Mouse (Mus musculus) layer of hippocampus, adult 18-20 months (tissue): ENCODE measurements around the gene Uba6. TPM values are rescaled to one million over a fixed set of nuclear protein-coding genes. Genes with fewer than 3 reads are reported as not detected.
A peak's percentile ranks its signal among the peaks of the same experiment; 100 is the strongest.

ENCODE experiments used
- DNase-seq, 2 experiments: peaks; one replicate each; pipeline ENCODE4 v3.0.0; 2022; ENCODE audit warnings: low spot score in 2 of 2
- long read RNA-seq: library from polyadenylated mRNA; stranded (forward); transcript quantifications from one replicate; pipeline ENCODE4 v2.0.0, GENCODE M21; 2021
- total RNA-seq, 2 experiments: library from RNA; stranded (reverse); gene quantifications; 2 replicates each; pipeline ENCODE4 v1.2.3; 2021

Gene Uba6
- total RNA-seq, result 10 to 100 TPM; 20.7 to 22.5 TPM
- long read RNA-seq, partial matches to known transcripts, result 1 of 2 reads
- long read RNA-seq, other reads (novel, unspliced or antisense), result 1 of 2 reads

DNA sequence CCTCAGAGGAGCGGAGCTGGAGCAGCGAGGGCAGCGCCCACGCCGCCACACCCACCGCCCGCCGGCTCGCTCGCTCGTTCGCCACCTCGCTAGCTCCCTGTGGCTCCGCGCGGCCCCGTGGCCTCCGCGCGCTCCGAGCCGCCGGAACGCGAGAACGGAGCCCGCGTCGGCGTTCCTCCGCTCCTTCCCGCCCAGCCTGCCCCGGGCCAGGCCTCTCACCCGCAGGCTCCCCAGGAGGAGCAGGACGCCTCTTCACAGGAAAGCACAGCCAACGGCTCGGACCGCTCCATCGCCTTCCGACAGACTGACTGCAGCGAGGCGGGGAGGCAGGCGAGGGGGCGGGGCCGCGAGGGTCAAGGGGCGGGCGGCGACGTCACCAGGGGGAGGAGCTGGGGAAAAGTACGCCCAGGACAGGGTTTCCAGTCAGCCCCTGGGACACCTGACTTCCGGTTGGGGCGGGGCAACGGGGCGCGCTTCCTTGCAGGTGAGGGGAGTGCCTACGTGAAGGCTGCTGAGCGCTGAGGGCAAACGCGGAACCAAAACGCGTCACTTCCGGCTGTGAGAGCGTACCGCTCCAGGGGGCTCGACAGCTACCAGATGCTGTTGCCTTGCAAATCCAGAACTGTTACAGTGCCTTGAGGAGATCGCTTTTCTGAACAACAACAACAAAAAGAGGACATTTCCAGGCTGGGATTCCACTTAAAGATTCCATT, at the start of gene Uba6:
Gene Uba6, minus strand, starts transcription at position 355 of the 713 bp plus-strand sequence.
- peak; percentile 98 to 99 for DNase-seq

DNA sequence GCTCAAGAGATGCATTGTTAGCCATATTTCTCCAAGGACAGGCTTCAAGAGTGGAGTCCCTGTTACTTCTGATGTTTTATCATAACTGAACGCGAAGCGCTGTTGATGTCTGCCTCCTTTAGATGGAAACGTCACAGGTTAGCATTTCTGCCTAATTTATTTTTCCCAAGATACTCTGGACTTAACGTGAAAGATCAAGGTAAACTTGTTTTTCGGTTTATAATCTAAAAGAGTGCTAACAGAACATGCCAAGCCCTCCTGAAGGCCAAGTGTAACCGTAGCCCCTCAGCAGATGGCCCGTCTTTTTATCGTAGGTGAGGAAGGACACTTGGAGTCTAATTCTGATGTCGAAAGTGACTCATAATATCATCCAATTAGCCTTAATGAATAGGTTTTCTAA, 25.2 kb upstream of the Uba6 start, which contains the start of gene Gnrhr:
Gene Gnrhr, minus strand, starts transcription at position 101 of the 400 bp plus-strand sequence.
- no peak for DNase-seq

DNA sequence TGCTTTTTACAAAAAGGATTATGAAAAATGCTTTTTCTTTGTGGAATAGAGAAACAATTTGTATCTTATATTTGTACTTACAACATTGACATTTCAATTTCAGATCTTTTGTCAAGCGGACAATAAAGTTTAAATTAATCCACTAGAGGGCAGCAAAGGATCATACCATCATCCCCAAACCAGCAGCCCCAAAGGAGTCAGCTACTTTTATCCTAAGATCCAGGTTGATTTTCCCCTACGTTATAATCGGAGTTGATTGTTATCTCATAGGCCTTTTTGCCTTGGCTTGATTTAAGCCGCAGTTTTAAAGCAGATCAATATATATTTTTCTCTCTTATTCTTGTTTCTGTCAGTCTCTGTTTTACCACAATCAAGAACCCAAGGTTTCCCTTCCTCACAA, 18.8 kb upstream of the Uba6 start:
- DNase-seq, result peak in 1 of 2 experiments; percentile 50

DNA sequence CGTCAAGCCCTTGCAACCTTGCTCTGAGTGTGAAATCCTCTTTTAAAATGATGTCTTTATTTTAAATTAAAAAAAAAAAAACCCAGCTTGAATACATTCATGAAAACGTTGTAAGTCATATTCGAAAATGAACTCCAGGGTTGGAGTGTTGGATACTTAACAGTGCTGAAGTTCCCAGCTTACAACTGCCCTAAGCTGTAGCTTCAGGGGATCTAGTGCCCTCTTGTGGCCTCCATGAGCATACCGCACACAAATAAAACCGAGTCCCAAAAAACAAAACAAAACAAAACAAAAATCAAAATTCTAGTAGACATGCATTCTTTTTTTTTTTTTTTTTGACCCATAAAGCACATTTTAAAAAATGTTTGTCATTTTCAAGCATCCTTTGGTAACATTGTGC, 18.2 kb upstream of the Uba6 start:
- no peak for DNase-seq

DNA sequence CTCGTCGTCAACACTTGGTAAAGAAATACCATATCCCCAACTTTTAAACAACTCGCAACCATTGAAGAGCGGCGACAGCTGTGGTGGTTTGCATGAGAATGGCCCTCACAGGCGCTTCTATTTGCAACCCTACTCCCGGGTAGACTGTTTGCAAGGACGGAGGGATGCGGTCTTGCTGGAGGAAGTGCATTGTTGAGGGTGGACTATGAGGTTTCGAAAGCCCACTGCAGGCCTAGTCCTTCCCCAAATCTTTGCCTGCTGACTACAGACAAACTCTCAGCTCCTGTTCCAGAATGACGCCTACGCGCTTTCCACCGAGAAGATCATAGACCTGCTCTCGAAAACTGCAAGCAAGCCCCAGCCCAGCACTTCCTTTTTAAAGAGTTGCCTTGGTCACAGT, 17.7 kb upstream of the Uba6 start:
- DNase-seq, result no peak

DNA sequence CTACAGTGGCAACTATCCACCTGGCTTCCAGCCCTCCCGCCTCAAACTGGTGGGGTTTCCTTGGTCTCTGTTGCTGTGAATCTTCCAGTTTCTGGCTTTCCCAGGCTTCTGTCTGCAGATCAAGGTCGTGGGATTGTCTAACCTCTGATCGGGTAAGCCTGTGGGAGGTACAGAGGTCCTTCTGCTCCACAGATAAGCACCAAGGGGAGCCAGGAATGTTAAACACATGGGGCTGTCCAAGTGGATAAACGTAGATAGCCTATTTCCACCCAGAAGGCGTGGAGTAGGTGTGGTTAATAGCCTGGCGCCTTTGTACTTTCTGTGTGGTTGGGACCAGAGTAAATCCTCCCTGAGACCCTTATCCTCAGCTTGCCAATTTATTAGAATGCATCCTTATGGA, 14.8 kb upstream of the Uba6 start:
- no peak for DNase-seq

DNA sequence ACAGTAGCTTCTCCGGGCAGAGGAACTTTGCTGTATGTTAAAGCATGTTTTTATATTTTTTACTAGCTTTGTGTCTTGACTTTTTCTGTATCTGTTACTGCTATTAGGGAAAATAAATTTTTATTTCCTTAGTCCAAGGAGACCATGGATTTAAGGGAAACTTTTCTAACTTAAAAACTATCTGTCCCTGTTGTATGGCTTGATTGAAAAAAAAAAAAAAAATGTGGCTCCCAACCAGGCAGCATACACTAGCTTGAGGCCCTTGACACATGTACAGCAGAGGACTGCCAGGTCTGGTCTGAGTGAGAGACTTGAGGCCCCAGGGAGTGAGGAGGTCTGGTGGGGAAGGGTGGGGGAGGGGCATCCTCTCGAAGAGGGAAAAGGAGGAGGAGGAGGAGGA, 1.2 kb upstream of the Uba6 start:
- no peak for DNase-seq

DNA sequence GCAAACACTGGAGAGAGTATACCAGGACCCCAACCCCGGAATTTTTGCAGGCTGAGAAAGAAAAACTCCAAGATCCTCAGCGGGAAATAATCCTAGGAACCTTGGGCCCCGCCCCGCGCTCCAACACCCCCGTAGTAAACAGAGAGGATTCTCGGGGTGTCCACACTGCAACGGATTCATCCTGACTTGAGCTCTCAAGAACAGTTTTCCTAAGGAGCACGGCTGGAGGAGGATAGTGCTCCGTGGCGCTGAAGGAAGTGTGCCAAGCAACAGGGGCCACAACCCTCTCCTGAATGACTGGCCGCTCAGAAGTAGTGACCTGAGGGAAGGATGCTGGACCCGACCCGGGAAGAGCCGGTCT, 535 bp downstream of the Uba6 start:
- peak in 1 of 2 experiments; percentile 12 for DNase-seq

DNA sequence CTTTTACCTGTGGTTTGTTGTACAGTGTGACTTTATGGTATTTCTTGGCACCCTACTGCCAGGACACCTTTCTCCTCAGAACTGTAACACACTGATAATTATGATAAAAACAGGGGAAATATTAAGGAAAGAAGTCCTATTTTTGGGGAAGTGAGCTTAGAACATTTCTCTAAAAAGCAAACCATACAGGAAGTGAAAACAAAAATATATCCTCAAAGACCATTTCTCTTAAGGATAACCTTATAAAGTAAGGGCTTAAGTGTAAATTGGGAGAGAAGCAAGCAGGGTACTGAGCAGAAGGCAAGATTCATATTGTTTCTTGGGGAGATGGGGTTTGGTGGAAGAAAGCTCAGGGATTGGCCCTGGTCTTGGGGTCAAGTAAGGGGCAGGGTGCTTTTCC, 42.8 kb downstream of the Uba6 start:
- no peak for DNase-seq

DNA sequence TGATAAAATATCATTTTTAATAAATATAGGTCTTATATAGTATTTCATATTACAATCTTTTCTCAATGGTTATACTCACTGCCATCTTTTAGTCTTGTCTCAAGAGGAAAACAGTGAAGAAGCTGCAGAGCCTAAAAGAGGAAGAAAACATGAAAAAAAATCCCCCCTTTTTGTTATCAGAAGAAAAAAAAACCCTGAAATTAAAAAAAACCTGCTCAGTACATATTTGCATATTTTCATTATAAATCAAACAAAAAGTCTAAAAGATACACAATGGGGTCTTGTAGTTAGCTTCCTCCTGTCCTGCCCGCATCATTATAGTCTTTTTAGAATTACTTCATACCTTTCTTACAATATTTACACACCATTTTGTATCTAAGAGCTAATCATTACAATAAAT, 43.9 kb downstream of the Uba6 start:
- DNase-seq, result no peak

DNA sequence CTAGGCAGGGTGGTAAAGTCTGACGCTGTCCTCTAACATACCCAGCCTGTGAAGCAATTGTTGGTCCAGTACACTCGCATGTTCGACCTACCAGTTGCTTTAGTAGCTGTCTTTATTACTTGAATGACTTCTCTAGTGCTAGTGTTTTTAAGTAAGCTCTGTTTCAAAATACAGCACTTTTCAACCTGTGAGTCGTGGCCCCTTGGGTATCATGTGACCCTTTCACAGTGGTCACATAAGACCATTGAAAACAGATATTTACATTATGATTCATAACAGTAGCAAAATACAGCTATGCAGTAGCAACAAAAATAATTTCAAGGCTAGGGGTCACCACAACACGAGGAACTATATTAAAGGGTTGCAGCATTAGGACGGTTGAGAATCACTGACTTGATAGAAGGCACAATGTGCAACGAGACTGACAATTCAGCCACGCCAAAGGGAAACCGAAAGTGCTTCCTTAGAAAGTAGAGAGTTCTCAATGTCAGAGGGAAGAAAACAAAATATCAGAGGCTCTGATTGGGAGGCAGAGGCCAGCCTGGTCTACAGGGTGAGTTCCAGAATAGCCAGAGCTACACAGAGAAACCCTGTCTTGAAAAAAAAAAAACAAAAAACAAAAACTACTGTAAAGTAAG, 54.0 kb downstream of the Uba6 start:
- DNase-seq, result no peak

DNA sequence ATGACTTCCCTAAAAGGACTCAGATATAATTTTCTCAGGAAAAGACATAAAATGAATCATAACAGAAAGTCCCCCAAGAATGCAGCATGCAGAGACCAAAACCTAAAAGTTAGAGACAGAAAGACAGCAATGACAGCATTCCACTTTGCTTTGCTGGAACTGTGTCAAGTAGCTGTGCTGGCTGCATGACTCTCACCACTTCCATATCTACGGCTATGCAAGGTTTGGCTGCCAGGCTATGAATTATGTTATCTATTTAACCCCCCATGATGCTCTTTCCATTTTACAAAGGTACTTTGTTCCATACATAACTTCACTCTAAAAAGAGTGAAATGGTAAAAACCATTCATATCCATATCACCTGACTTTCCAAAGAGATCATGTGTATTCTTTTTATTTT, 58.6 kb downstream of the Uba6 start:
- no peak for DNase-seq

DNA sequence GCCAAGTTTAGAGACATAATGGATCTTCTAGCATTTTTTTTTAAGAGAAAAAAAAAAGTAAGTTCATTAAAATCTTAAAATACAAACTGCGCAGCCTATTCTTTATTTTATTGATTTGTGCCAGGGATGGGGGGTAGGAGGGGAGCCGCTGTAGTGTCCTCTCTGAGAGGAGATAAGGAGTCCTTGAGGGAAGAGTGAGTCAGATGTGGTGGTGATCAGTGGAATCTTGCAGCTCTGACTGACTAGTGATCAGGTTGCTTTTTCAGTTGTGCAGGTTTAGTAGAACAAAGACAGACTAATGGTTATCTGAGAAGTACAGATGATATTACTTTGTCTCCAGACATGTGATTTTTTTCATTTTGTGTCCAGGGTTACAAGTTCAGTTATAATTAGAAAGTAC, 59.6 kb downstream of the Uba6 start:
- no peak for DNase-seq

DNA sequence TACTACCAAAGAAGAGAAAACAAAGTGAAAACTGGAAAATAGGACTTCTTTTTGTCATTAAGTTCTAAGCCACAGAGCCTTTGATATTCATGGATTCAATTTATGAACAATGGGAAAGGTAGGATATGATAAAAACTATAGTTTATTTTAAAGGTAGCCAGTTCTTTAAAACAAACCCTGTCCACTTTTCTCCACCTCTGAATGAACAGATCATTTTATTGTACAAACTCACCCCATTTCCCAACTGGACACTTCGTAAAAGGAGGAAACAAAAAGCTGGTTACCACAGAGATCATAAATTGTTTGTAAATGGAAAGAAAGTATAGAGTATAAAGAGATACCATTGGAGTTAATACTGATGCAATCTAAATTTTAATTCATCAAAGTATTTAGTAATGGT, 61.5 kb downstream of the Uba6 start:
- no peak for DNase-seq

DNA sequence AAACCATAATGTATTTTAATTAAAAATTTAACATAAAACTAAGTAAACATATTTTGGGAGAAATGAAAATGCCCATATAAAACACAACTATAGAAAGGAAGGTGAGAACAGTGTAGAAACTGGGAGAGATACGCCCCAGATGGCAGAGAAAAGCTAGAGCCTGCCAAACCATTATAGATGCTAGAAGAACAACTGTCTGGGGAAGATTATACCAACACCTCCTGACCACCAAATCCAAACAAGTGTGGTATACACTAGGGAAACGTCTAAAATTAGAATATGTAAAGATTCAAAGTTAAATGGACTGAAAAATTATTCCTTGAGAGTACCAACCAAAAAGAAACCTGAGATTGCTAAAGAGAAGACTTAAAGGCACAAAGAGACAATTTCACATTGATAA, 66.0 kb downstream of the Uba6 start:
- no peak for DNase-seq

DNA sequence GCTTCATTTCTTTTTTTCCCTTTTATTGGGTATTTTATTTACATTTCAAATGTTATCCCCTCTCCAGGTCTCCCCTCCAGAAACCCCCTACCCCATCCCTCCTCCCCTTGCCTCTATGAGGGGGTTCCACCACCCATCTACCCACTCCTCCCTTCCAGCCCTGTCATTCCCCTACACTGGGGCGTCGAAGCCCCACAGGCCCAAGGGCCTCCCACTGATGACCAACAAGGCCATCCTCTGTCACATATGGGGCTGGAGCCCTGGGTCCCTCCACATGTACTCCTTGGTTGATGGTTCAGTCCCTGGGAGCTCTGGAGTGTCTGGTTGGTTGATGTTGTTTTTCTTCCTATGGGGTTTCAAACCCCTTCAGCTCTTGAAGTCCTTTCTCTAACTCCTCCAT, 70.4 kb downstream of the Uba6 start:
- no peak for DNase-seq

DNA sequence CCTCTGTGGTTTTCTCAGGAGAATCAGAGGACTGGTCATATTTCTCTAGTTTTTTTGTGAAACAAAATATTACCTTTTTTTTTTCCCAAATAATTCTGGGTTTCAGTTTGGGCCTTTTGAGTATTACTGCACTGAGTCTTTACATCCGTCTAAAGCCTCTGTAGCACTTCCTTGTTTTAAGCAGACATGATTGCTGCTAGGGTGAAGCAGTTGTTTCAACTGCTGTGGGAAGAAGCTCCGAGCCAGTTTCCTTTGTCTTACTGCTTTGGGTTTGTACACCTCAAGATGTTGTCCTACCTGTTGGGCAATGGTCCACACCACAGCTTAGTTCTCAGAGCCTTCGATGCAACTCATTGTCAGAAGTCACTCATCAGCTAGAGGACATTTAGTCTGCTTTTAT, 72.0 kb downstream of the Uba6 start:
- no peak for DNase-seq

DNA sequence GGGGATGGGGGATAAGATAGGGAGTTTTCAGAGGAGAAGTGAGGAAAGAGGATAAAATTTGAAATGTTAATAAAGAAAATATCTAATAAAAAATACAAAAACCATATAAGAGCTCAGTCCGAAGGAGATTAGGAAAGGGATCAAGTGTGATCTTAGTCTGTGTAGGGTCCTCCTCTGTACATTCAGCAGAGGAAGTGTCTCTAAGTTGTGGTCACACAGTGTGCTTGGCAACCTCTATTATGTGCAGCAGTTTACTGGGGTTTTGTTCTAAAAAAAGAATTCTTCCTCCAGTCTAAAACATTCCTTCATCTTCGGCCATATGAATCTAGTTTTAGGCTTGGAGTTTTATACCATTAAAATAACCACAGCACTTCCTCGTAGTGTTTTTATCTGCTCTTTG, 73.6 kb downstream of the Uba6 start:
- no peak for DNase-seq

DNA sequence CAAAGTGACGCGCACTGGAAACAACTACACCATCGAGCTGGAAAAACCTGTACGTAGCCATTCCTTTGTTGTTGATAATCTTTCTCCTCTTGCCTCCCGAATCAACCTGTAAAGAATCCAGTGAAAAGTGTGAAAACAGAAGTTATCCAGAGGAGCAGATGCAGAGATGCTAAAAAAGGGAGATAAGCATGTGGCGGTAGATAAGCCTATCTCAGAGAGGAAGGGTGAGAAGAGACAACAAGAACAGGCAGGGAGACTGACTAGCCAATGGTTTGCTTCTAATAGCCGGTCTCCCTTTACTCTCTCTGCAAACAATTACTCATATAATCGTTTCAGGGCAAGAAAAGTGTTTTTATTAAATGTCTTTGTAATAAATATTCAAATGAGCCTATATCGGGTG, 77.8 kb downstream of the Uba6 start:
- DNase-seq, result no peak

DNA sequence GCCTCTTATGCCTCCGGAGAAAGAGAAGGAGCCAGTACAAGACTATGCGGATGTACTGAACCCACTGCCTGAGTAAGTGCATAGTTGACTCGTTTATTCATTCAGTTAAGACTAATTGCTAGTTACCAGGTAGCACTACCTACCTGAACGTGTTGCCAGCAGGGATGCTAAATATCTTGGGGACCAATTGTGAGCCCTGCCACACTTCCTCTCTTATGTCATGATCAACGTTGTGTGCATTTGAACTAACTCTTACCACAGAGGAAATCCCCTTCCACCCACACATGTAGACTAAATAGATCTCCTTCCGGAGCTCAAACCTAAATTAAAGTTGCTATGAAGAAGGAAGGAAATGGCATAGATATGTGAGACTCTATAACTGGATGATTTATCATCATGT, 85.9 kb downstream of the Uba6 start:
- DNase-seq, result no peak

DNA sequence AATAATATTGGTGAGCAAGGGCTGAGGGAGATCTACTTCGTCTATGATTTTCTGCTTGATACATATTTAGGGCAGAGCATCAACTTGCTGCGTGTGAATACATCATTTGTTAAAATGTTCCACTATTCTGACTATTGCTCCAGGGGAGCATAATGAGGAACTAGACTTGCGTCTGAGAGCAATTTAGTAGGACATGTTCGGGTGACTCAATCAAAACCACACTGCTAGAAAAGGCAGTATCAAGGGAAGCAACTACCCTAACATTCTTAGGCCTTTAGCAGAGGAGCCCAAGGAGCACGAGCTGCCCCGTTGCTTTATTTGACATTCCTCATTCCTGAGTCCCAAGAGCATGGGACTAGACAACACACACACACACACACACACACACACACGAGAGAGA, 87.6 kb downstream of the Uba6 start:
- no peak for DNase-seq

DNA sequence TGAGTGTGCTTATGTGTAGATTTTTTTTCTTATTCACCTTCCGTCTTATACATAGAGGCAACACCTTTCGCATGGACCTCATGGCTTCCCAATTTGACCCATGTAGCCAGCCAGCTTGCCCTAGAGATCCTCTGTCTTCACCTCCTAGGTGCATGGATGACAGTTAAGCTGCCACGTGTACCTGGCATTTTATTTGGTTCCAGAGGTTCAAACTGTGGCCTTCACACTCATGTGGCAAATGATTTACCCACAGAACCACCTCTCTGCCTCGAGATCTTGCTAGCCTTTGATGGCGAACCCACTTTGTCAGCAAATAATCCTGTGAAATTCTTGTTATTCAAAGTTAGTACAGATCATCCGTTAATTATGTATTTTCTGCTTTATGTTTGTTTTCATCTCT, 88.6 kb downstream of the Uba6 start:
- DNase-seq, result no peak

DNA sequence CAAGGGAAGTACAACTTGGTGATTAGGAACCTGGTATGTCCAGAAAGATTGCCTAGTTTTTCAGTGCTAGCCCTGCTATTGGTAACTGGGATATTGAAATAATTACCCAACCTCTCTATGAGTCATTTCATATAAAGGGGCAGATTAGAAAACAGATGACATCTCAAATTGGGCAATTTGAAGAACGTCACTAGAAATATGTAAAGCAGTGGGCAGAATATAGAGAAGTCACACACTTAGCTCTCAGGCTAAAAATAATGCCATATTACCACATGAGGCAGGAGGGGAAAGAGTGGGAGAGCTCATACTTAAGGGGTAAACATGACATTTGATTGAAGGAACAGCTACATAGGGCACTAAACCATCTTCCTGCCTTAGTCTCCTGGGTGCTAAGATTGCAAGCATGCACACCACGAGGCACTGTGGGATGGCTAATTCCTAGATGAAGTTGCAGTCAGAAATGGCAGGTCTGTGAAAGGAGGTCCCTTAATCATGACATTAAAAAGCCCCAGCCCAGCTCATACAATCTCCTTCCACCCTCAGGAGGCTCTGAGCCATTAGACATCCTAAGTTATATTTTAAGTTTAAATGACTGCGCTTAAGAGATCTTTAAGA, 93.8 kb downstream of the Uba6 start:
- DNase-seq, result no peak
